Mouse (Mus musculus): Measurements from ENCODE around the gene St3gal5.
A peak's percentile ranks its signal among the peaks of the same experiment; 100 is the strongest.
"Not testable (repeated sequence)": the region's sequence is repeated elsewhere in the genome, so short reads cannot be mapped to it uniquely, and the experiment has no call there.

The St3gal5 gene

GRCm38 (mm10) chr6:72097181-72097995 lies at the start of gene St3gal5:
Gene St3gal5, plus strand, starts transcription at chr6:72097592.
- DNase-seq: peak; percentile 82

GRCm38 (mm10) chr6:72048643-72049042 lies 48.7 kb upstream of the St3gal5 start:
- no peak for DNase-seq

GRCm38 (mm10) chr6:72049941-72050340 lies 47.5 kb upstream of the St3gal5 start:
- DNase-seq: no peak

- no peak for DNase-seq
Measured at GRCm38 (mm10) chr6:72050827-72051226, 46.6 kb upstream of the St3gal5 start.

- DNase-seq: no peak
Measured at GRCm38 (mm10) chr6:72051247-72051646, 46.1 kb upstream of the St3gal5 start.

- peak; percentile 6 for DNase-seq
Measured at GRCm38 (mm10) chr6:72051757-72052156, 45.6 kb upstream of the St3gal5 start.

GRCm38 (mm10) chr6:72056548-72056947 lies 40.8 kb upstream of the St3gal5 start:
- DNase-seq: no peak

GRCm38 (mm10) chr6:72058398-72058889 lies 38.9 kb upstream of the St3gal5 start:
- no peak for DNase-seq

GRCm38 (mm10) chr6:72060677-72061076 lies 36.7 kb upstream of the St3gal5 start:
- DNase-seq: not testable (repeated sequence)

- no peak for DNase-seq
Measured at GRCm38 (mm10) chr6:72063718-72064117, 33.7 kb upstream of the St3gal5 start.

- no peak for DNase-seq
Measured at GRCm38 (mm10) chr6:72065988-72066387, 31.4 kb upstream of the St3gal5 start.

- DNase-seq: no peak
Measured at GRCm38 (mm10) chr6:72068436-72068835, 29.0 kb upstream of the St3gal5 start.

- peak; percentile 16 for DNase-seq
Measured at GRCm38 (mm10) chr6:72071281-72071870, 26.0 kb upstream of the St3gal5 start.

- DNase-seq: no peak
Measured at GRCm38 (mm10) chr6:72073781-72074180, 23.6 kb upstream of the St3gal5 start.

- DNase-seq: no peak
Measured at GRCm38 (mm10) chr6:72076512-72076911, 20.9 kb upstream of the St3gal5 start.

GRCm38 (mm10) chr6:72078178-72078577 lies 19.2 kb upstream of the St3gal5 start:
- peak; percentile 13 for DNase-seq

GRCm38 (mm10) chr6:72081318-72082024 lies 15.9 kb upstream of the St3gal5 start:
- no peak for DNase-seq

GRCm38 (mm10) chr6:72087402-72087801 lies 10.0 kb upstream of the St3gal5 start:
- DNase-seq: no peak

- no peak for DNase-seq
Measured at GRCm38 (mm10) chr6:72089865-72090264, 7.5 kb upstream of the St3gal5 start.

GRCm38 (mm10) chr6:72091007-72091406 lies 6.4 kb upstream of the St3gal5 start:
- DNase-seq: no peak

GRCm38 (mm10) chr6:72093121-72093520 lies 4.3 kb upstream of the St3gal5 start:
- no peak for DNase-seq

- no peak for DNase-seq
Measured at GRCm38 (mm10) chr6:72096217-72096616, 1.2 kb upstream of the St3gal5 start.

- DNase-seq: no peak
Measured at GRCm38 (mm10) chr6:72096669-72097068, 723 bp upstream of the St3gal5 start.
